Mouse (Mus musculus) CD4-positive, CD25-positive, alpha-beta regulatory T cell, adult 2 months (primary cell): ENCODE measurements around the gene A730061H03Rik.

ENCODE experiments used
- DNase-seq: peaks from one replicate; pipeline ENCODE4 v3.0.0-alpha.2; 2012; ENCODE audit warnings: low read depth, low spot score

Gene A730061H03Rik

GRCm38 (mm10) chr14:55551794-55552193, 8.4 kb downstream of the A730061H03Rik start:
- DNase-seq: no peak

GRCm38 (mm10) chr14:55551347-55551746, 8.9 kb downstream of the A730061H03Rik start:
- DNase-seq: no peak

- no peak for DNase-seq
Observed at GRCm38 (mm10) chr14:55550191-55550590, 10.0 kb downstream of the A730061H03Rik start.

- no peak for DNase-seq
Observed at GRCm38 (mm10) chr14:55544334-55544733, 15.9 kb downstream of the A730061H03Rik start.

- no peak for DNase-seq
Observed at GRCm38 (mm10) chr14:55542268-55542667, 17.9 kb downstream of the A730061H03Rik start.

GRCm38 (mm10) chr14:55540787-55541321, 19.4 kb downstream of the A730061H03Rik start:
- peak; percentile 69 for DNase-seq

- DNase-seq: peak; percentile 74
Observed at GRCm38 (mm10) chr14:55540067-55540786, 20.0 kb downstream of the A730061H03Rik start, which contains the start of gene Pck2. TSS of gene Pck2 (plus strand) at chr14:55540266.

GRCm38 (mm10) chr14:55536116-55536745, 24.0 kb downstream of the A730061H03Rik start:
- DNase-seq: peak; percentile 67

GRCm38 (mm10) chr14:55527940-55528339, 32.3 kb downstream of the A730061H03Rik start:
- DNase-seq: peak; percentile 75

GRCm38 (mm10) chr14:55526674-55527073, 33.5 kb downstream of the A730061H03Rik start:
- no peak for DNase-seq

GRCm38 (mm10) chr14:55524785-55525184, 35.4 kb downstream of the A730061H03Rik start, which contains the start of gene Nrl:
TSS of gene Nrl (minus strand) at chr14:55524981.
- DNase-seq: no peak

GRCm38 (mm10) chr14:55524062-55524461, 36.1 kb downstream of the A730061H03Rik start:
- no peak for DNase-seq

- peak; percentile 40 for DNase-seq
Observed at GRCm38 (mm10) chr14:55520451-55521361, 39.5 kb downstream of the A730061H03Rik start.

- DNase-seq: no peak
Observed at GRCm38 (mm10) chr14:55519604-55520003, 40.6 kb downstream of the A730061H03Rik start.

GRCm38 (mm10) chr14:55518897-55519296, 41.3 kb downstream of the A730061H03Rik start:
- no peak for DNase-seq

GRCm38 (mm10) chr14:55515846-55516245, 44.4 kb downstream of the A730061H03Rik start:
- no peak for DNase-seq

GRCm38 (mm10) chr14:55513927-55514326, 46.3 kb downstream of the A730061H03Rik start:
- no peak for DNase-seq

GRCm38 (mm10) chr14:55511037-55511436, 49.2 kb downstream of the A730061H03Rik start:
- no peak for DNase-seq

GRCm38 (mm10) chr14:55510125-55510731, 50.0 kb downstream of the A730061H03Rik start, which contains the start of gene Cpne6:
TSS of gene Cpne6 (plus strand) at chr14:55510445.
- DNase-seq: no peak
